Mouse (Mus musculus): Measurements from ENCODE around the gene Glipr1l3.
"Not testable (repeated sequence)": the region's sequence is repeated elsewhere in the genome, so short reads cannot be mapped to it uniquely, and the experiment has no call there.

The Glipr1l3 gene

DNA sequence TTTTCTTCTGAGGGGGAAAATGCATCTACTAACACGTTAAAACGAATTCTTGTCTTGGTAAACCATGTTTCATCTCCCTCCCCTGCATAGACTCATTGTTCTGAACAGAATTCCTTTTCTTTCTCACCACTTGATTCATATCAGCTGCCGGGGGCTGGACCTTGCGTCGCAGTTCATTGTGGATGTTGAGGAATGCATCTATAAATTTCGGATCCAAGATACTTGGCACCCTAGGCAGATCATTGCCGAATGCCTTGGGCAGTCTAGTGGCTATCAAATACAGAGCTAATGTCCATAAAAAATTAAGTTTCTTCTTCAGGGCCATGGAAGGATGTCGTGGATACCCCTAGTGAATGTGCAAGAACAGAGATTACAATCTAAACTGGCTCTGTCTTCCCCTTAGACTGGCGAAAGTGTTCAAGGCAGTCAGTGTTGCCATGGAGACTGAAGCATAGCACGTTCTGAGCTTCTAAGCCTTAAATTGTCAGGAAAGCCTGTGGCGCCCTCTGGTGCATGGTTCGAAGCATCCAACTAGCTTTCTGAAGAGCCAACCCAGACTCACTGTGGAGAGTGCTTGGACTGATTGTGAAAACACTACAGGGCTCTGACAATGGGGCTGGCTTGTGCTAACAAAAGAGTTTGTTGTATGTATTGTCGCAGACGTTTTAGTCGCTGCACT lies at the start of gene Glipr1l3:
TSS of gene Glipr1l3 (minus strand) at position 446 of the 679 bp plus-strand sequence.
- DNase-seq (ENCODE audit: low read depth), result peak; percentile 67

DNA sequence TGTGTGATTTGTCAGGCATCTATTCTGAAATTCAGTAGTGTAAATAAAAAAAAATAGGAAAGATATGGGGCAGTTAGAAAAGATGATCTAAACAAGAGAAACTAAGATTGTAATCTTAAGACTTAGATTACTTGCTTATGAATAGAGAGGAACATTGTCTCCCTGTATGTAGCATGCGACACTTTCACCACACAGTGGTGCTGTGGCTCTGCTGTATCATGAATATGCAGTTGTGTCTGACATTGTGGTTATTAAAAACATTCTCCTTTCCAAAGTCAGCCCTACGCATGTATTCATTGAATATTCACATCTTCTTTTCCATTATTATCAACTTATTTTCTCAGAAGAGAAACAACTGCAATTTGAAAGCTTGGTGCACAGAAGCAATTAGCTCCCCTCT lies 43.3 kb upstream of the Glipr1l3 start:
- DNase-seq (ENCODE audit: low read depth), result no peak

DNA sequence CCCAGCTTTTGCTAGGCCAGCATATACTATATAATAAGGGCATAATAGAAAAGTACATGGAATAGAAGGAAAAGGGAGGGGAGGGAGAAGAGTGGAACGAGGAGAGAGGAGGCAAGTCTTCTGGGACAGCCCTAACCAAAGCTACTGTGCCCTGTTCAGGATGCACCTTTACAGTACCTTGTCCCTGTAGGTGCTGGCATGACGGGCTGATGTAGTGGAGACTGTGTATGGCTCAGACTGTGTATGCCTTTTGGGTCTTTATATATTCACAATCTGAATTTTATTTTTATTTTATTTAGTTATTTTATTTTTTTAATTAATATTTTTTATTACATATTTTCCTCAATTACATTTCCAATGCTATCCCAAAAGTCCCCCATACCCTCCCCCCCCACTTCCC lies 33.8 kb upstream of the Glipr1l3 start:
- DNase-seq (ENCODE audit: low read depth), result not testable (repeated sequence)

DNA sequence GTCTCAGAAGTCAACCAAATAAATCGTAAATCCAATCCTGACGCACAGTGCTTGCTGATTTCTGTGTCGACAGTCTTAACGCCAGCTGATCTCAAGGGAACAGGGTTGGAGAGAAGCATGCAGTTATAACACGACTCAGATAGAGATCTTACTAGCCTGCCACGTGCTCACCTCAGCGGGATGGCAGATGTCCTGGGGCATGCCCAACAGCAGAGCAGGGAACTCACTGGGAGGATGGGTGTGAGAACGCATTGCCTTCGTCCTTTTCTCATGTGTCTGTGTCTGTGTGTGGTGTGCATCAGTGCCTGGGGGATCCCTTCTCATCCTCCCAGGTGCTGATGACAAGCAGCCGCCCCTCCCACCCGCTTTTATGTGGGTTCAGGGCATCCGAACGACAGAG lies 16.9 kb upstream of the Glipr1l3 start:
- DNase-seq (ENCODE audit: low read depth), result not testable (repeated sequence)

DNA sequence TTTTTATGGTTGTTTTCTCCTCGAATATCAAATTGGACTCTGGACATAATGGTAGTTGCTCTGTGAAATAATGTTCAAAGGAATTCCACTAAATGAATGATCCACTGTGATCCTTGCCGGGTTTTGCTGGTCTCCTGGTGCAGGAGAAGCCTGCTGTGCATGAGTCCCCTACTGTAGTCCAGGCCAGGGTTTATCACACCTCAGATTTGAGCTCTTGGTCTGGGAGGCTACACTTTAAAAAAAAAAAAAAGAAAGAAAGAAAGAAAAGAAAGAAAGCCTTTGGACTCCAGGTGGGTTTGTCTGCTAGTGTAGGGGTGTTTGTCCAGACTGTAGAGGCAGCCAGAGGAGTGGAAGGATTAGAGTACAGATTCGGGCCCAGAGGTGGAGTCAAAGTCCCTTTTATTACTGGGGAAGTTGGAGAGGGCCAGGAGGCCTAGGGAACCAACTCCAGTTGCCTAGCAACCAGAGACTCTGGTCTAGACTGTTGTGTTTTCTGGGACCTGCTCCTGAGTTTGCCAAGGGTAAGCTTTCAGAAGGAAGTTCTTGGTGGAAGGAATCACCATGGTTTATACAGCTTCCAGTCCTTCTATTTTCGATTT lies 3.1 kb upstream of the Glipr1l3 start, which contains the start of gene Caps2:
TSS of gene Caps2 (plus strand) at position 454 of the 599 bp plus-strand sequence.
- DNase-seq (ENCODE audit: low read depth), result no peak

DNA sequence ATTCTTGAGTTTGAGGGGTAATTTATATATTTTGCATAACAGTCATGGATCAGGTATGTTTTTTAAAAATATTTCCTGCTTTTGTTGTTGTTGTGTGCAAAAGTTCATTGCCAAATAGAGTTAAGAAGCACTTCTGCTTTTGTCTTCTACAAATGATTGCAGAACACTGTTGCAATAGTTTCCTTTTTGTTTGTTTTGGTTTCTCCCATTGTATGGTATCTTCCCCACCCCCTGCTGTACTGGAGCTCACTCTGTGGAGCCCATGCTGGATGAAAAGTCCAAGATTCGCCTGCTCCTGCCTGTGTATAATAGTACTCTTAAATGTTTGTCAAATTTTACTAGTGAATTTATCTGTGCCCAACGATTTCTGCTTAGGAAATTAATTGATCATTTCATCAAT lies 20.3 kb downstream of the Glipr1l3 start:
- no peak for DNase-seq (ENCODE audit: low read depth)

DNA sequence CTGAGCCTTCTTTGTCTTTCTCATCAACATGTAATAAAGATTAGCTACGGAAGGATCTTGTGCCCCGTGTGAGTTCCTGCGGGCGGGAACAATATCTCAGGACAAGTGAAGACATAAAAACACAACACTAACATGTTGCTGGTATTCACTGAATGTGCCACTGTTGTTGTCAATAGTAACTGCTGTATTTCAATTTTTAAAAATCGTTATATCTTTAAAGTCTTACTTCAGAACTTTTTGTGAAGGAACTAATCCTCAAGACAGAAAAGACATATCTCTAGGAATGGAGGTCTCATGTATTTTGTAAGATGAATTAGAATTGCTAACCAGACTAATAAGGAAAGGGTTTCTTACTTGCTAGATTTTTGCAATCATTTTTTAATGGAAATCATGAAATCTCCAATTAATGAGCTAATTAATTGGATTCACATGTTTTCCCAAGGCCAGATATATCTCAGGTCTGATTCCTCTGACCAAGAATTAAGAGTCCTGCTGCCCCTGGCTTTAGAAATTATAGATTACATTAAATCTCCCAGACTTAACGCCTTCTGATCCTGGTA lies 21.2 kb downstream of the Glipr1l3 start:
- no peak for DNase-seq (ENCODE audit: low read depth)

DNA sequence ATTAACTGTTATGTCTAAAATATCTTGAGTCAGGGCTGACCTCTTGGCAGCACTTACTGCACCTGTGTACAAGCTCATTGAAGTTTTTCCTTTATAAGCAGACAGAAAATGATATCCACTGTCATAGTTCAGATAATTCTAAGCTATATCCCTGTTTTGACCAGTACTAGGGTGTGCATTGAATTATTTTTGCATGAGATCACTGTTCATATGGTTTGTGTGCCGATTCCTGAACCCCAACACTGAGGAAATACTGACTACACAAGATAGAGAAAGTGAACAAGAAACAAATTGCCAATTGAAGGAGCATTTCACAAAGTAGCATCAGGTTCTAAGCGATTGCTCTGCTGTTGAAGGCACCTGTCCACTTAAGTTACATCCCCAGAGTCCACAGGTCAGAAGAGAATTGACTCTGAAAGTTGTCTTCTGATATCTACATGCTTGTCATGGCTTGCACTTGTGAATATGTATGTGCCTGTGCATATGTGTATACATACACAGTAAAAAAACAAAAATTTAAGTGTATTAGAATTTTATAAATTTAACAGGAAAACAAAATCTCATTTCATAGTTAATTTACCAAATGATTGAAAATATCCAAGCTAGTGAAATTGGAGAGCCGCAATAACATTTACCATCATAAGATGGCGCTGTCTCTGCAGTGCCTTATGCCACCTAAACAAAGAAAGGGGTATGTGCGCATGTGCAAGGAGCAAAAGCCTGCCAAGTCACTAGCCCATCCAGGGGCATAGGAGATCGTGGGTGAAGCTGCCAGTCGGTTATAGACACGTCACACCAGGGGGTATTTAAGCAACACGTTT lies 21.9 kb downstream of the Glipr1l3 start:
- peak; percentile 28 for DNase-seq (ENCODE audit: low read depth)

DNA sequence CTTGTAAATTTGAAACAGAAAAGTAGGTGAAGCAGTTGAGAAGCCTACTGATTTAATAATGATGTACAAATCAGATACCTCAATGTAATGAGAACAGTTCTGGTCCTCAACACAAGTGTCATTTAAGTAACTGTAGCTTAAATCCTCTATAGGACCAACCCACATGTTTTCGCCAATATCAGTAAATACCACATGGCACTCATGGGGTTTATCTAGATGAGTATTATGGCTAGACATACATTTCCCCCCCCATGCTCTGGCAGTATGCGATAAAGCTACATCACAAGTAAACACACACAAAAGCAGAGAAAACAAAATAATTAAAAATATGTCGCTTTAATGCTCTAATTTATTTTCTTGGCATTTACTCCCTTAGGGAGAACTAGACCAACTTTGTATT lies 27.9 kb downstream of the Glipr1l3 start:
- no peak for DNase-seq (ENCODE audit: low read depth)

DNA sequence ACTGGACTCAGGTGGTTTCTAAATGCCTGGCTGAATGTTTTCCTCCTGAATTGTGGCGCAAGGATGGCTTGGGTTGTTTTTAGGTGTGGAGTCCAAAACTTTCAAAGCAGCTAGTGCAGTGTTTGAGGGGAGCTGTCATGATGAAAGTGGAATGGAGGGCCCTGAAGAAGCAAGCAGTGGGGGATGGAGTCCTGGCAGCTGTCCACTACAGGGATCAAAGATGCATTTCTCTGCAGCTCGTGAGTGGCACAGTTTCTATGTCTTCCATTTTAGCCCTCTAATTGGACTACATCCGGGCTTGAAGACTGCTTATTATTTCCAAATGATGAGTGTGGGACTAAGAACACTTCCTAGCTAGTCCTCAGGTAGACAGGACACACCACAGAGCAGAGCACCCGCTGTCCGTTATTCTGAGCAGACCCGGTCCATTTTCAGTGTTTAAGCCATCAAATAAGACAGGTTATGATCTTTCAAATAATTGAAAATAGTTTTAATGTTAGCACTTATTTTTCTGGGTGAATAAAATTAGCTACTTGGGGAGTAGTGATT lies 32.4 kb downstream of the Glipr1l3 start:
- not testable (repeated sequence) for DNase-seq (ENCODE audit: low read depth)

DNA sequence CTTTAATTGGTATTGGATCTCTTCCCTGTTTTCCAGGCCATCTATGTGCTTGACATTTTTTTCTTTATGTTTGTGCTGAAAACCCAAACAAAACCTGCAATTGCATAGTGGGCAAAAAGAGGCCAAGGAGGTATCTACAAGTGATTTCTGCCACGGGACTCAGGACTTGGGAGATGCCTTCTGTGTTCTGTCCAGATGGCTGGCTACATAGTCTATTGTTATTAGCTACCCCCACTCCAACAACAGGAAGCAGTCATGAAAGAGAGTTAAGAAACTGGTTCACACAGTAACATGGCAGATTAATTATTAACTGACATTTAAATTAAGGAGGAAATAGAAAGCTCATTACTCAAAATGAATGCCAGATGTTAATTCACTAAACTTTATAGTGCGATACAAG lies 35.0 kb downstream of the Glipr1l3 start:
- not testable (repeated sequence) for DNase-seq (ENCODE audit: low read depth)

DNA sequence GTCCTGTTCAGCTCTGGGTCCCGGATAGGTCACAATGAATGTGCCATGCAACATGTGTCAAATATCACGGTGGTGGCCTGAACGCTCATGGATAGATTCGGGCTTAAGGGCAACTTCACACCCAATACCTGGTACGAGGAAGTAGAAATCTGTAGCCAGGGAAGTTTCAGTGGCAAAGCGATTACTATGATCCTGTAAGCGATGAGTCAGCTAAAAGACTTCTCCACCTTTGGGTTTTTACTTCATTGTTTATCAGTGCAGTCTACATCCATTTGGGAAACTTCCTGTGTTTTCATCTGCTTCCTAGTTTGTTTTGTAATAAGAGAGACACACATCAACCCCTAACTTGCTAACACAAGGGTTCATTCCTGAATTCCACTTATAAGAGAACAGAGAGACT lies 49.7 kb downstream of the Glipr1l3 start:
- no peak for DNase-seq (ENCODE audit: low read depth)

DNA sequence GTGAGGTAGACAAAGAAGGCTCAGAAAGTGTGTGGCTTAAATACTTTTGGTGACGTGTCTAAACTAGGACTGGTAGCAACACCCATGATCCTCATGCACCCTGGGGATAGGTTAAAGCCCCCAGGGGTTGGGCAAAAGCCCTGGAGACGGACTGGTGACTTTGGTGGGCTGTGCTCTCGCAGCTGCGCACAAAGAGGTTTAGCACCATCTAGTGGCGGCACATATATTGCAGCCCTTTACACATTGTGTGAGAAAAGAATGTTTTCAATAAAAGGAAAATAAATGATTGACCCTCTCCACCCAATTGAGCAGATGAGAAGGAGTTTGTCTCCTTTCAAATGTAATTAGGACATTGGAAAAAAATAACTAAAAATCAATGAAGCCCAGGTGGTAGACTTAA lies 54.3 kb downstream of the Glipr1l3 start:
- DNase-seq (ENCODE audit: low read depth), result peak; percentile 75

All from induced T-regulatory cell, adult 2 months (primary cell).